Mouse (Mus musculus) midbrain, embryonic 10.5 days (tissue): ENCODE data around the gene Setd3. TPM values are rescaled to one million over a fixed set of nuclear protein-coding genes. Genes with fewer than 3 reads are reported as not detected.

Experiments used
- DNase-seq: peaks from one replicate; pipeline ENCODE4 v3.0.0-alpha.2; 2017; ENCODE audit warnings: low spot score
- H3K27ac ChIP-seq: fragments of 300-500 bp; sonication (generic); replicated peaks from 2 replicates; pipeline ENCODE4 v1.5.1; 2016; ENCODE audit warnings: mild to moderate bottlenecking
- H3K27me3 ChIP-seq: fragments of 300-500 bp; sonication (generic); 2 replicates; pipeline ENCODE4 v1.6.1; 2016; ENCODE audit warnings: low read depth, mild to moderate bottlenecking; ENCODE audit not compliant: poor library complexity, severe bottlenecking
- H3K36me3 ChIP-seq: fragments of 300-500 bp; sonication (generic); 2 replicates; pipeline ENCODE4 v1.6.1; 2016; ENCODE audit warnings: mild to moderate bottlenecking, moderate library complexity
- H3K4me1 ChIP-seq: fragments of 300-500 bp; sonication (generic); 2 replicates; pipeline ENCODE4 v1.6.1; 2016
- H3K4me3 ChIP-seq: fragments of 300-500 bp; sonication (generic); 2 replicates; pipeline ENCODE4 v1.5.1; 2016; ENCODE audit warnings: mild to moderate bottlenecking, moderate library complexity
- H3K9me3 ChIP-seq: fragments of 300-500 bp; sonication (generic); replicated peaks from 2 replicates; pipeline ENCODE4 v1.6.1; 2016; ENCODE audit warnings: mild to moderate bottlenecking
- WGBS: fragments of 180-500 bp; shearing (Covaris S2); methylation state at CpG from one replicate; pipeline ENCODE4 v1.1.7; 2016; 5-methylcytosine and 5-hydroxymethylcytosine counted together
- polyA plus RNA-seq: library from polyadenylated mRNA; unstranded; fragments of >200 nt; fragmentation: Nextera tagmentation; extraction: Ambion mirVana; gene quantifications from 2 replicates; pipeline ENCODE4 v1.2.1, GENCODE M21; 2016

The Setd3 gene
- polyA plus RNA-seq, 1 experiment from 2014 or later: 77.9 TPM

- Histone ChIP-seq H3K27ac (no peak overlapping the region), H3K9me3 (no peaks in the 10 kb centered on the region), H3K27me3 (no peaks in the 10 kb centered on the region), H3K4me3 (no peak overlapping the region), H3K36me3 (peaks cover 57% of the 10 kb centered on the region), H3K4me1 (no peaks in the 10 kb centered on the region)
- 87% methylated on average over 3 of the region's 3 CpGs for WGBS
- DNase-seq: no peak
Observed at GRCm38 (mm10) chr12:108163706-108164105, 15.4 kb downstream of the Setd3 start.

GRCm38 (mm10) chr12:108162036-108162435, 17.1 kb downstream of the Setd3 start:
- Histone ChIP-seq H3K27me3 (no peaks in the 10 kb centered on the region), H3K4me1 (no peaks in the 10 kb centered on the region), H3K9me3 (no peaks in the 10 kb centered on the region), H3K36me3 (peaks cover 70% of the 10 kb centered on the region), H3K27ac (no peak overlapping the region), H3K4me3 (no peak overlapping the region)
- WGBS: 88% methylated on average over 1 of the region's 1 CpGs
- DNase-seq: peak; percentile 33

DNA sequence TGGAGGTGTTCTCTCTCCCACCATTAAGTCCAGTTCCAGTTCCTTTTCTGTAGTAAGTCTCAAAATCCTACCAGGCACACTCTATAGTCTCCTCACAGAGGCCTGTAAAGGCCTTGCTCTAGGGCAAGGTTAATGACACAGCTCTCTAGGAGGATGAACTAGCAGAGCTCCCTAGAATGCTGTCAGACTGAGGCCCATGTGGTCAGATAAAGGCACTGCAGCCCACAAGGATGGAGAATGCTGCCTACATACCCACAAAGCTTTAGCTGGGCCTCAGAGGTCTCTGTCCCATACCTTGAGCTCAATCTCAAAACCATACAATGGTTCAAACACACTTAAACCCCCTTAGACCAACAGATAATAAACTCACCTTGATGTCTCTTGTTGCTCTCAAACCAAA, 19.3 kb downstream of the Setd3 start:
- H3K27me3 ChIP-seq: no peaks in the 10 kb centered on the region
- DNase-seq: no peak
- no peak overlapping the region for H3K27ac ChIP-seq
- no peak overlapping the region for H3K4me3 ChIP-seq
- peaks cover 87% of the 10 kb centered on the region for H3K36me3 ChIP-seq
- H3K4me1 ChIP-seq: no peaks in the 10 kb centered on the region
- H3K9me3 ChIP-seq: no peaks in the 10 kb centered on the region

DNA sequence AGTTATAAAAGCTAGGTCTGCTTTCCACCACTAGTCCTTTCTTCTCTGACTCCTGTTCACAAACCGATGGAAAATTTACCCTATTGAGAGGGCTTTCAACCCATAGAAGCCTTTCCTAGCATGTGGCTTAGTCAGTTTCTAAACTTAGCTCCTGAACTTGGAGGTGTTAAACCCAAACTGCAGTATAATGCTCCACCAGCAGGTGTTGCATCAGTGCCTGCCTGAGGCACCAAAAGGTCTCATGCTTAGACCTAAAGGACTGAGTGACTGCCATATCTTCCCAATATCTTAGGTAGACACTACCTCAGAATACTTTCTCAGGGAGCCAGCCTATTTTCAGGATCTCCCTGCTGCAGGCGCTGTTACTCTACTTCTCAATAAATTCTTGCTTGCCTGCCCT, 26.4 kb downstream of the Setd3 start:
- no peak for DNase-seq
- 93% methylated on average over 2 of the region's 2 CpGs for WGBS

GRCm38 (mm10) chr12:108149764-108150163, 29.4 kb downstream of the Setd3 start:
- Histone ChIP-seq H3K27me3 (no peaks in the 10 kb centered on the region), H3K4me1 (no peaks in the 10 kb centered on the region), H3K36me3 (peaks cover 63% of the 10 kb centered on the region), H3K9me3 (no peaks in the 10 kb centered on the region), H3K4me3 (no peak overlapping the region), H3K27ac (no peak overlapping the region)
- no peak for DNase-seq
- 80% methylated on average over 3 of the region's 3 CpGs for WGBS

More for the DNA sequence above, 26.4 kb downstream of the Setd3 start:
- Histone ChIP-seq H3K36me3 (peaks cover 66% of the 10 kb centered on the region), H3K4me3 (no peak overlapping the region), H3K4me1 (no peaks in the 10 kb centered on the region), H3K9me3 (no peaks in the 10 kb centered on the region), H3K27ac (no peak overlapping the region), H3K27me3 (no peaks in the 10 kb centered on the region)

- H3K9me3 ChIP-seq: no peaks in the 10 kb centered on the region
- H3K4me3 ChIP-seq: no peak overlapping the region
- no peaks in the 10 kb centered on the region for H3K4me1 ChIP-seq
- 92% methylated on average over 3 of the region's 3 CpGs for WGBS
- no peak for DNase-seq
- peaks cover 64% of the 10 kb centered on the region for H3K36me3 ChIP-seq
- H3K27me3 ChIP-seq: no peaks in the 10 kb centered on the region
- H3K27ac ChIP-seq: no peak overlapping the region
Observed at GRCm38 (mm10) chr12:108145198-108145597, 33.9 kb downstream of the Setd3 start.

- Histone ChIP-seq H3K27ac (no peak overlapping the region), H3K27me3 (no peaks in the 10 kb centered on the region), H3K4me1 (no peaks in the 10 kb centered on the region), H3K4me3 (no peak overlapping the region), H3K9me3 (no peaks in the 10 kb centered on the region), H3K36me3 (peaks cover 66% of the 10 kb centered on the region)
- 93% methylated on average over 5 of the region's 5 CpGs for WGBS
- DNase-seq: no peak
Observed at GRCm38 (mm10) chr12:108143624-108144498, 35.3 kb downstream of the Setd3 start.

DNA sequence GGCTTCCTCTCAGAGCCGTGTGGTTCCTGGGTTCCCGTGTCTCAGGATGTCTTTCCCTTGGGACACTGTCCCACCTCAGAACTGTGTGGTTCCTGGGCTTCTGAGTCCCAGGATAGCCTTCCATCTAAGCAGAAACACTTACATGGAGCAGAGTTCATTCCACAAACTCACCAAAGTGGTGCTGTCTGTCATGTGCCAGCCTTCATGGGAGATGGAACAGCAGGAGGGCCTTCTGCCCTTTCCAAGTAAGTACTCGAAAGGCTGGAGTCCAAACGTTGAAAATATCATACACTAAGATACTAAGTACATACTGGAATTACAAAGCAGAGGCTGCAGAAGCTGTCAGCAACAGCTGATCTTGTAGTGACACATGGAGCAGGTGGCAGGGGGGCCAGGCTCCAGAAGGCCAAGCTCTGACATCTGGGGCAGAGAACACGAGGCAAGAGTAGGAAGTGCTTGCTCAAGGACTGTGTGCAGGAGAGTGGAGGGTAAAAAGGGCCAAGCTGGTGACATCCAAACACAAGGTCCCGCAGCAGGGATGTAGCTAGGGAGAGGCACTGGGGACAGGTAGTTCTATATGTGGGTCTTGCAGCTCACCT, 43.4 kb downstream of the Setd3 start:
- WGBS: 86% methylated on average over 6 of the region's 6 CpGs

GRCm38 (mm10) chr12:108133181-108133580, 45.9 kb downstream of the Setd3 start:
- H3K9me3 ChIP-seq: peaks cover 5% of the 10 kb centered on the region; the same call in 1 of the 2 replicates
- no peaks in the 10 kb centered on the region for H3K27me3 ChIP-seq
- DNase-seq: no peak
- peaks cover 72% of the 10 kb centered on the region for H3K36me3 ChIP-seq
- 82% methylated on average over 2 of the region's 2 CpGs for WGBS
- H3K4me1 ChIP-seq: peaks cover 7% of the 10 kb centered on the region; the same call in 1 of the 2 replicates
- H3K27ac ChIP-seq: no peak overlapping the region
- no peak overlapping the region for H3K4me3 ChIP-seq

More for the DNA sequence above, 43.4 kb downstream of the Setd3 start:
- no peak overlapping the region for H3K4me3 ChIP-seq
- DNase-seq: no peak
- no peak overlapping the region for H3K27ac ChIP-seq
- peaks cover 7% of the 10 kb centered on the region; the same call in 1 of the 2 replicates for H3K4me1 ChIP-seq
- H3K9me3 ChIP-seq: no peaks in the 10 kb centered on the region
- no peaks in the 10 kb centered on the region for H3K27me3 ChIP-seq
- peaks cover 60% of the 10 kb centered on the region for H3K36me3 ChIP-seq

DNA sequence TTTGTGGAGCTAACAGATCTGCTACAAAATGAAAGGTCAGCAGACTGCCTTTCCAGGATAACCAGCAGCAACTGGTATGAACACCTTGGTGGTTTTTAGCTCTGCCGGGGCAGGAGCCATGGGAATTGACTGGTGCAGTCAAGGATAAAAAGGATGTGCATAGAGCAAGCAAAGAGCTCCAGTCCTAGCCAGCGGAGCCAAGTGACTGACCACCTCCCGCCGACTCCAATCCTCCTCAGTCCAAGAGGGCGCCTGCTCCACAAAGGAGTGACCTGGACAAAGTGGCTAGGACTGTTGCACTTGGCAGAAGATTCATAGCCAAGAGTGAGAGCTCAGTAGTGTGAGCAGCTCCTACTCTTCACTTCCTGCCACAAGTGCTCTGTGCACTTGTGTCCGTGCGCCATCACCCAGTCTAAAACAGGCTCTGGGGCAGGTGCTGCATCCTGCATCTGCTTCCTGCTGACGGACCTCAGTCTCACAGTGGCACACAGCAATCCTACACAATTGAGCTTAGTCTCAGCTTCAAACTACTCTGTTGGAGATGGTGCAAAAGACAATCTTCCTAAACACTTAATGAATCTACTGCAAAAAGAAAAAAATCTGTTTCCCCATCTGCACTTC, 46.6 kb downstream of the Setd3 start:
- Histone ChIP-seq H3K4me1 (peaks cover 7% of the 10 kb centered on the region; the same call in 1 of the 2 replicates), H3K4me3 (no peak overlapping the region), H3K27ac (no peak overlapping the region), H3K27me3 (no peaks in the 10 kb centered on the region), H3K9me3 (peaks cover 5% of the 10 kb centered on the region; the same call in 1 of the 2 replicates), H3K36me3 (peaks cover 74% of the 10 kb centered on the region)
- no peak for DNase-seq
- 89% methylated on average over 8 of the region's 8 CpGs for whole genome bisulfite sequencing

DNA sequence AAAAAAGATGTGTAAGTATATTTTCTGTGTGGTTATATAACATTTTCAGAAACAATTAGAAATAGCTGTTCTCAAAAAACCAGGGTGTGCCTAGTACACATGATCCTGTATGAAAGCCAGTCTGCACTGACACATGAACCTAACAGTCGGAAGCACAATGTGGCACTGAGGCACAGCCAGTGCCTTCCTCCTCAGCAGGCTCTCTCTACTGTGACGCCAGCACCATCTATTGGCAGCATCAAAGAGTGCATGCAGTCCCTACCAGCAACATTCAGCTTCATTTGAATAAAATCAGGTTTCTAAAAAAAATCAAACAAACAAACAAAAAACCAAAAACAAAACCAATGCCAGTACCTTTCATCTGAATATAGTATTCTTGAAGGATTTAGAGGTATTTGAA, 57.8 kb downstream of the Setd3 start:
- Histone ChIP-seq H3K4me1 (peaks cover 23% of the 10 kb centered on the region), H3K9me3 (no peaks in the 10 kb centered on the region), H3K27ac (no peak overlapping the region), H3K27me3 (no peaks in the 10 kb centered on the region), H3K4me3 (no peak overlapping the region), H3K36me3 (peaks cover 9% of the 10 kb centered on the region)
- DNase-seq: peak; percentile 70
- 13% methylated on average over 2 of the region's 2 CpGs for WGBS

GRCm38 (mm10) chr12:108120434-108120833, 58.7 kb downstream of the Setd3 start:
- no peak for DNase-seq
- Histone ChIP-seq H3K27ac (no peak overlapping the region), H3K9me3 (no peaks in the 10 kb centered on the region), H3K27me3 (no peaks in the 10 kb centered on the region), H3K36me3 (peaks cover 16% of the 10 kb centered on the region), H3K4me1 (peaks cover 23% of the 10 kb centered on the region), H3K4me3 (no peak overlapping the region)
- 84% methylated on average over 6 of the region's 6 CpGs for WGBS

GRCm38 (mm10) chr12:108119930-108120329, 59.2 kb downstream of the Setd3 start:
- WGBS: 88% methylated on average over 9 of the region's 9 CpGs
- no peak for DNase-seq
- H3K36me3 ChIP-seq: peaks cover 21% of the 10 kb centered on the region
- H3K4me1 ChIP-seq: peaks cover 23% of the 10 kb centered on the region
- H3K4me3 ChIP-seq: no peak overlapping the region
- no peaks in the 10 kb centered on the region for H3K9me3 ChIP-seq
- H3K27me3 ChIP-seq: no peaks in the 10 kb centered on the region
- H3K27ac ChIP-seq: no peak overlapping the region
